Mouse (Mus musculus): ENCODE measurements around the gene Hagh.

Hagh gene

DNA sequence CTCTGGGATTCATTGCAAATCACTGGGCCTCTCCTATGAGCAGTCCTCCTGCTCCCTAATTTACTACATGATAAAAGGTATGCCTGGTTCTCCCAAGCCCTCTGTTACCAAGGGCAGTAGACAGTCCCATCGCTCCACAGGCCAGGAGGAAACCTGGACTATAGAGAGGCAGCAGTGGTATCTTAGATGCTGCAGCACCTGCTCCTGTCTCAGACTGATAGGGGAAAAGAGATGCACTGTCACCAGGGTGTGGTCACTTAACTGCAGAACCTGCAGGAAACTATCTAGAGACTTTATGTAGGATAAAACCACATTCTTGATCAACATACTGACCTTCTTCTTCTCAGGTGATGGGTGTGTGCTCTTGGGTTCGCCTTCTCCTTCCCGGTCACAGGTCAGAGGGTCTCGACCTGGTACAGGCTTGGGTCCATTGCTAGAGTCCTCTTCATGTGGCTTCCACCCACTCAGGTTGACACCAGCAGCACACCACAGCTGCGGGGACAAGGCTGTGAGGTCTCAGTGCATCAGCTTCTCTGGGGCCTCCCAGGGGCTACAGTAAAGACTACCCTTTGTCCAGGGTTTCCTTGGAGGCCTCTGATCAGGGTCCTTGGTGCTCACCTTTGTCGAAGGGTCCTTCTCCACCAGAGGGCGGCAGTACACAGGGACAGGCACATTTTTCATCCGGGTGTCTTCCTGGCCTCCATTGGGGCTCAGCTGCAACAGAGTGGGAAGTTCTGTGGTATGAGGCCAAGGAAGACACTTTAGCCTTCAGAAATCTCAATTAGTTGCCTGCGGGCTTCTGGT lies 62.9 kb downstream of the Hagh start:
- DNase-seq (ENCODE audit: low spot score) = no peak

DNA sequence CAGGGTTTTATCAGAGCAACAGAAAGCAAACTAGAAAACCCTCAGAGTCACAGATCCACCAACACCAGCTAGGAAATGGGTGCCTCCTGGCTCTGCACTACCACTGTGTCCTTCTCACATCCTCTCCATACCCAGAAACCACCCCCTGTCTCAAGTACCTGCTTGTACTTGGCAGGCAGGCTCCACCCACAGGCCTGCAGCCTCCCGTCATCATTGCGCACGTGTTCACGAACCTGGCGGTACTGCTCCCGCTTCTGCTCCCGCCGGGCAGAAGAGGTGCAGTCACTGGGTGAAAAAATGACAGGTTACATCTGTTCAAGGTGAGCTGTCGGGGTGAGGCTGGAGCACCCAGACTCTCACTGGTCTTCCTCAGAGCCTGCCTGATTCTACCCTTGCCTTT lies 63.8 kb downstream of the Hagh start:
- no peak for DNase-seq (ENCODE audit: low spot score)

DNA sequence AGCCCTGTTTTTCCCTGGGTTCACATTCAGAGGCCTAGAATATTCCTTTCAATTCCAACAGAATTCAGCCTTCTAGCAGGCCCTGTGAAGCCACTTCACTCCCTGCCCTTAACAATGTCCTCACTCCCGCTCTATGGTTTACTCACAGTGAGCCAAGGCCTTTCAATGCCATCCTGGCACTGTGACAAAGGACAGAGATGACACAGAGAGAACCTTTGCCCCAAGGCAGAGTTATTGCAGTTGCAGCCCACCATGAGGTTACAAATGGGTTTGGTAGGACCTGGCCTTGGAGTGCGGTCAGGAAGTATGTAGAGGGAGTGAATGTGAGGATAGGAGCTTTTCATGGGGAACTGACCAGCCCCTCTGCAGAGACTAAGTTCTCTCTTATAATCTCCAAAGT lies 67.6 kb downstream of the Hagh start:
- no peak for DNase-seq (ENCODE audit: low spot score)

DNA sequence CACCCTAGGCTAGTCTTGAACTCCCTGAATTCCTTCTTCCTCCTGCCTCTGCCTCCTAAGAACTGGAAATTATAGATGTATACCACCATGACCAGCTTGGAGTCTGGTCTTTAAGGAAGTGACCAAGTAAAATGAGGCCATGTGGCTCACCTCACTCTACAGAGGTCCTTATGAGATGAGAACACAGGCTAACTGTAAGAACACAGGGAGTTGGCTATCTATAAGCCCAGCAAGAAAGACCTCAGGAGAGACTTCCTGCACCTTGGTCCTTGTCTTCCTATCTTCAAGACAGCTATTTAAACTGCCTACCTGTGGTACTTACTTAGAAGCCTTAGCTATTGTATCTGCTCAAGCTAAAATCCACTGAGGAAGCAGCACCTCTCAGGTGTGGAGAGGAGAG lies 74.0 kb downstream of the Hagh start:
- no peak for DNase-seq (ENCODE audit: low spot score)

Data from urinary bladder, postnatal 25 days (tissue).